Mouse (Mus musculus) large intestine, adult 2 months (tissue): Measurements from ENCODE around the gene Fxyd3. TPM values are rescaled to one million over a fixed set of nuclear protein-coding genes. Genes with fewer than 3 reads are reported as not detected.

ENCODE experiments used
- DNase-seq: peaks from one replicate; pipeline ENCODE4 v3.0.0-alpha.2; 2012; ENCODE audit warnings: low read depth, low spot score
- WGBS: fragments of 180-500 bp; shearing (Covaris S2); methylation state at CpG from one replicate; pipeline ENCODE4 v1.1.7; 2018; 5-methylcytosine and 5-hydroxymethylcytosine counted together
- polyA plus RNA-seq: library from polyadenylated mRNA; depleted of rRNA; stranded (reverse); fragments of >200 nt; gene quantifications from 2 replicates; pipeline ENCODE4 v1.2.3, GENCODE M21; 2012

The Fxyd3 gene
- polyA plus RNA-seq, 1 experiment = 63.0 TPM

GRCm38 (mm10) chr7:31052636-31053434 is 23.7 kb downstream of the Fxyd3 start:
- whole genome bisulfite sequencing = 11% methylated on average over 34 of the region's 34 CpGs
- no peak for DNase-seq

DNA sequence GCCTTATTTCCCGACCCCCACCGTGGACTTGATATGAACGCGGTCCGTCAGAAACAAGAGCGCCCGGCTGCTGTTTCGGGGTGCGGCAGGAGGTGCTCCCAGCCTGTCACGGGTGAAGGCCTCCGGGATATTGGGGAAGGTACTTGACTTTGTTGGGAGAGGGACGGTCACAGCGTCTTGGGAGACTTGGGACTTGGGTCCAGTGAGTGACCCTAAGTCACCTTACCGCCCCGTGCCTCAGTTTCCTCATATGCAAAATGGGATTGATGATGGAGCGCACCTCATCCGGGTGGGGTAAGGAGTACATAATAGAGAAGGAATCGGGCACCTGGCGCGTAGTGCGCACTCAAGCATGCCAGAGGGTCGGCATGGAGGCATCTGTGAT is 24.3 kb downstream of the Fxyd3 start:
- WGBS = 23% methylated on average over 22 of the region's 22 CpGs
- no peak for DNase-seq

DNA sequence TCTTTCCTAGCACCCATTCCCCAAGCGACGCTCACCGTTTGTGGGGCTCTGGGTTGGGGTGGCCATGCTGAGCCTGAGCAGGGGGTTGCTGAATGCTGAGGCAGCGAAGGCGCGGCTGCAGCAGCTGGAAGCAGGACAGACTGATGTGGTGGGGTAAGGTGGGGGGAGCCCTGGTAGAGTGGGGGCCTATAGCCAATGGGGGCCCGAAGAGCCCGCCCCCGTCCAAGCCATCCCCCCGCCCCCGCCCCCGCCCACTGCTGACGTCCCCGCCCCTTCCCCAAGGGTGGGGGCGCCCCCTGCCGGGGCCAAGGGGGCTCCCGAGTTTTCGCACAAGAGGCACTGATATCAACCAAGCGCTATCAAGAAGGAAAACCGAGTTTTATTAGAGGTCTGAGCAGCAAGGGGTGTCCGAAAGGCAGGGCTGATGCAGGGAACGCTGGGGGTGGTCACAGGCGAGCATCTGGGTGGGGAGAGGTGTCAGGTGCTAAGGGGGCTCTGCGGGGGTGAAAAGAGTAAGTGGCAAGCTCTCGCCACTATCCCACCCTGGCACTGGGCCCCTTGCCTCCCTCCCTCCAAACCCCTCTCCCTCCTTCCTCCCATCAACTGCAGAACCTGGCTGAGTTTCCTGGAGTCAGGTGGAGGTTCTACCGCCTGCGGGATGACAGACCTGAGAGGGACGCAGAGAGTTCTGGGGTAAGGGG is 25.0 kb downstream of the Fxyd3 start, which contains the start of gene Fxyd7:
Gene Fxyd7, minus strand, starts transcription at position 147 of the 701 bp plus-strand sequence.
- 11% methylated on average over 27 of the region's 28 CpGs for WGBS
- no peak for DNase-seq

- WGBS = 18% methylated on average over 9 of the region's 9 CpGs
- no peak for DNase-seq
Observed at GRCm38 (mm10) chr7:31050921-31051320, 25.6 kb downstream of the Fxyd3 start.

DNA sequence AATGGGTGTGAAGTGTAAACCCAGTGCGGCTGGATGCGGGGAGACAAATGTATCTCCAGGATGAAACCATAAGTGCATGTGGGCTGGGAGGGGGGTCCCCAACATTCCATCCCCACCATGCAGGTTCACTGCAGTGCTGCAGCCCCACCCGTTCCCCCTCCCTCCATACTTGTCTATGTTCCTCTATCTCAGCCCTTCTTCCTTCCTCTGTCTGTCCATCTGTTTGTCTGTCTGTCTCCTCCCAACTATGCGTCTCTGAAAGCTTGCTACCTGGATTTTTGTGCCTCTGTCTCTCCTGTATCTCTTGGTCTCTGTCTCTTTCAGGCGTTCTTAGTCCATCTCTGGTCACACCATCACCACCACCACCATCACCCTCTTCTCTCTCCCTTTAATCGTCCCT is 26.0 kb downstream of the Fxyd3 start:
- 23% methylated on average over 6 of the region's 6 CpGs for WGBS
- no peak for DNase-seq

GRCm38 (mm10) chr7:31049846-31050281 is 26.6 kb downstream of the Fxyd3 start:
- 7% methylated on average over 15 of the region's 15 CpGs for WGBS

GRCm38 (mm10) chr7:31049135-31049845 is 27.2 kb downstream of the Fxyd3 start:
- WGBS = 18% methylated on average over 5 of the region's 5 CpGs
- DNase-seq = no peak

More at GRCm38 (mm10) chr7:31049846-31050281, 26.6 kb downstream of the Fxyd3 start:
- DNase-seq = no peak

DNA sequence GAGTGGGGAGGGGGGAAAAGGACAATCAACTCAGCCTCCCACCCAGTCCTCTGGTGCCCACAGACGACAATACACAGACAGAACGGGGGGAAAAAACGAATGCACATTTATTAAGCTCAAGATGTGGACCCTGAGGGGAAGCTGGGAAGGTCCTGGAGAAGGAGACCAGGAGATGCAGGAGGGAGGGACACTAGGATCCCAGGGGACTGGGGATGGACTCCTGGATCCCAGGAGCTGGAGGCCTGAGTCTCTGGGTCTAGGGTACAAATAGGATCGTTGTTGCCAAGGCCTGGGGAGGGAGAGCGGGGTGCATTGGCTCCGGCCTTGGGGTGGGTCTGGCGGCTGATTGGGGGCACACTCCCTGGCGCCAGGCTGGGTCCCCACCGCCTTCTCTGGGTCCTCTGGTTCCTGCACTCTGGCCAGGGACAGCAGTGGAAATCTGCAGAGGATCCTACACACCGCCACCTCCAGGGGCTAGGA is 34.0 kb downstream of the Fxyd3 start, which contains the start of gene Fxyd5:
Gene Fxyd5, minus strand, starts transcription at position 51 of the 480 bp plus-strand sequence.
- 51% methylated on average over 10 of the region's 10 CpGs for WGBS
- no peak for DNase-seq

DNA sequence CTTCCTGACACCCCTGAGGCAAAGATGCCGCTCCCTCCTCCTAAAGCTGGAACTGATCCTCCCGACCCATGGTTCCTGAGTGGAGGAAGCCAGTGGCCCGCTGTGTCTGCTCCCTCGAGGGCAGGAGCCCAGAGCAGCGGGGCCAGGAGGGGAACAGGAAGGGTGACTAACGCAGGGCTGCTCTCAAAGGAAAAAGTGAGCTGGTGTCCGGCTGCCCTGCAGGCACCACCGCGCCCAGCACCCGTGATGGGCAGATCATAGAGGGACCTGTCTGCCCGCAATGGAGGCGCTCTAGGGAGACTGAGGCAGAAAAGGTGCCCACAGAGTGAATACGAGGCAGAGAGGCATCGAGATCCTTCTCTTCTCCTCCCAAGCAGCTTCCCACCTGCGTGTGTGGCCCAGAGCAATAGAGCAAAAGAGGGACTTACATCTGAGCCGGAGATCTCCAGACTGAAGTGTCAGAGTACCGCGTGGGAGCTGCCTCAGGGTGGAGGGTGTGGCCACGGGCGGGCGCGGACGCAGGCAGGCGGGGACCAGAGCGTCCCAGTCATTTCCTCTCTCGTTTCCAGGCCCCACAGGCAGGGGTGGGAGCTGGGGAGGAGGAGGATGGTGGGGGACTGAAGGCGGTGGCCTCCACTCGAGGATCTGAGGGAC is 34.7 kb downstream of the Fxyd3 start:
- DNase-seq = no peak
- WGBS = 2% methylated on average over 28 of the region's 28 CpGs

GRCm38 (mm10) chr7:31041023-31041407 is 35.5 kb downstream of the Fxyd3 start:
- DNase-seq = no peak
- 44% methylated on average over 8 of the region's 8 CpGs for WGBS

- no peak for DNase-seq
- 67% methylated on average over 12 of the region's 12 CpGs for WGBS
Observed at GRCm38 (mm10) chr7:31040281-31041022, 36.1 kb downstream of the Fxyd3 start.

GRCm38 (mm10) chr7:31039011-31039410 is 37.5 kb downstream of the Fxyd3 start:
- no peak for DNase-seq
- 90% methylated on average over 4 of the region's 4 CpGs for WGBS

- WGBS = 60% methylated on average over 2 of the region's 2 CpGs
- DNase-seq = no peak
Observed at GRCm38 (mm10) chr7:31037675-31038074, 38.8 kb downstream of the Fxyd3 start.

DNA sequence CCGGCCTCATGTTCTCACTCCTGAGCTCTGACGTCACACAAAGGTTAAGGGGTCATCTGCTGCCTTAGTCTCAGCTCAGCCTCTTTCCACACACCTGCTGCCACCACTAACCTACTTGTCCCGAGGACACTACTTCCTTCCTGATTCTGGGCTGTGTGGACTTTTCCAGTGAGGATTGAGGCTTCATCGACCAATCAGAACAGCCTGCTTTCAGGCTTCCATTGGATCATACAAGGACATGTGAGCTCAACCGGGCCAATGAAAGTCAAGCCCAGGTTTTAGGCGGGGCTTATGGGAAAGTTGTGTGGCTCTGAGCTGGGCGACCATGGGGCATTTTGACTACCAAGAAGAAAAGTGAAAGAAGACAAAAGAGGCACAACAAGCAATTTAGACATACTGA is 39.6 kb downstream of the Fxyd3 start:
- WGBS = 73% methylated on average over 7 of the region's 7 CpGs
- no peak for DNase-seq

- no peak for DNase-seq
- 82% methylated on average over 11 of the region's 11 CpGs for WGBS
Observed at GRCm38 (mm10) chr7:31035291-31035690, 41.2 kb downstream of the Fxyd3 start.

DNA sequence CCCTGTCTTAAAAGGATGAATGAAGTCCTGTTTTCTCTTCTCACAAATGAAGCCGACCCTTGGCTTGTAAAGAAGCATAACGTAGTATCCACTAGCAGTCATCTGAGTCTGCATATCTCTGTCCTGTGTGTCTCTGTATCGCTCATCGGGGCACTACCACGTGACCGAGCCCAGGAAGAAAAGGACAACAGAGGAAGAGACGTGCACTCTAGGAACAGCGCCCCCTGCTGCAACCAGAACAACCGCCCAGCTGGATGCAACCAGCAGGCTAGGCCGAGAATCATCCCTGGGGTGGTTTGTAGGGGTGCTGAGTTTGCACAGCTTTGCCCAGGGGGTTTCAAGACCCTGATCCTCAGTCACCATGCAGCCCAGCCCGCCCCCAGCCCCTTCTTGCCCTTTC is 41.7 kb downstream of the Fxyd3 start:
- no peak for DNase-seq
- 65% methylated on average over 11 of the region's 11 CpGs for WGBS

DNA sequence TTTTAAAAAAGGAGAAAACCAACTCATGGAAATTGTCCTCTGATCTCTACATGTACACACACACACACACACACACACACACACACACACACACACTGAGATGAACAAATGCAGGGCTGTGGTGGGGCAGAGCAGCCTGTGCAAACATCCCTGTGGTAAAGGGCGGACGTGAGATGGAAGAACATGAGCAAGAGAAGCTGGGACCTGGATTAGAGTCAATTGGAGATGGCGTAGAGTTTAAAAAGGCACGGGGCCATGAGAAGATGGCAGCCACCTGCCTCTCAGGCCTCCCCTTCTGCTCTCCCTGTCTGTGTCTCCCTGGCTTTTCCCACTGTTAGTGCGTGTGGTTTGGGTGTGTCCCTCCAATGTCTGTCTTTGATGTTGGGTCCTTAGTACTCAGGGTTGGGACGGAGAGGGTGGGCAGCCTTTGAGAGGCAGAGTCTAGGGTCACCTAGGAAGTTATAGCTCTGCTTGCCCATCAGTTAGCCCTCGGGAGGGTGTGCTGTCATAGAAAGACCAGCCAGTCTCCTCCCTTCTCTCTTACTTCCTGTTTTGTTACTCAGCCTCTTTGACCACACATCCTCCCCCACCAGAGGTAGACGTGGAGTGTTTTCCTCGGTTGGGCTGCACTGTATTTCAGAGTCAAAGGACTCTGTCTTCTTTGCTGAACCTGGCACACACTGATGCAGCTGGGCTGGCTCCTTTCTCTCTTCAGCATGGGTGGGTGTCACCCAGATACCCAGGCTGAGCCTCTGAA is 42.9 kb downstream of the Fxyd3 start:
- WGBS = 42% methylated on average over 9 of the region's 9 CpGs
- no peak for DNase-seq

- no peak for DNase-seq
- WGBS = 74% methylated on average over 7 of the region's 7 CpGs
Observed at GRCm38 (mm10) chr7:31031731-31032130, 44.8 kb downstream of the Fxyd3 start.
